Mouse (Mus musculus): ENCODE measurements around the gene Rhbdf1.
A peak's percentile ranks its signal among the peaks of the same experiment; 100 is the strongest.

DNA sequence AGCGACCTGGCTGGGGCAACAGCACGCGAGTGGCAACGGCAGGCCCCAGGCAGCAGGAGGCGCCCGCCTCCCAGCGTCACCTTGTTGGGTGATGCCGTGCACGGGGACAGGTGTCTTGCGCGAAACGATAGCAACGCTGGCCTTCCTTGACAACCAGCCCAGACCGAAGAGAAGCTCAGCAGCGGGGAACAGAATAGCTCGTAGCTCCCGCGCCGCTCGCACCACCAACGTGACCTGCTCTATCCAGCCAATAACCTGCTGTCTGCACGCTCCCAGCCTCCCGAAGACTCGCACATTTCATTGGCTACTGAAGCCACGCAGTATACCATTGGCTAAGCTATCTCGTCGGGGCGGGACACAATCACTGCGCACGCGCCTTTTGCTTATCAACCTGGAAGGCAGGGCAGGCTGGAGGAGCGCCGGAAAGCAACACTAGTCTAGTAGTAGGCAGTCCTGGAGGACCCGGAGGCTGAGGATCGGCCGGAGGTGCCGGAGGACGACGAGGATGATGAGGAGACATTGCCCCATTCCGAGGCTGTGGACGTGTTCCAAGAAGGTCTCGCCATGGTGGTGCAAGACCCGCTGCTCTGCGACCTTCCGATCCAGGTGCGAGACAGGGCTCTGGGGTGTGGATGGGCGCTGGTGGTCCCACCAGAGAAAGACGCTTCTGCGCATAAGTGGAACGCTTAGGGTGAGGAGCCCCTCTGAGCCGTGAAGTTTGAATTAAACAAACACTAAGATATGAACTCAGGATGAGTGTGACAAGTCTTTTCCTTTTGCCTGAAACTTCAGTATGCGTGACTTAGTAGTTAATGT is 16.8 kb downstream of the Rhbdf1 start, which contains the start of gene Snrnp25:
- TF ChIP-seq CTCF (IDR thresholded peaks at IDR 0.05) (peak; percentile 65), EP300 (IDR thresholded peaks at IDR 0.05) (no peak)
